Mouse (Mus musculus) ovary, postnatal 36 days (tissue): Measurements from ENCODE around the gene Cd300a.

Experiments
- DNase-seq: peaks from one replicate; pipeline ENCODE4 v3.0.0; 2022; ENCODE audit warnings: low spot score, mixed read lengths

Cd300a gene

DNA sequence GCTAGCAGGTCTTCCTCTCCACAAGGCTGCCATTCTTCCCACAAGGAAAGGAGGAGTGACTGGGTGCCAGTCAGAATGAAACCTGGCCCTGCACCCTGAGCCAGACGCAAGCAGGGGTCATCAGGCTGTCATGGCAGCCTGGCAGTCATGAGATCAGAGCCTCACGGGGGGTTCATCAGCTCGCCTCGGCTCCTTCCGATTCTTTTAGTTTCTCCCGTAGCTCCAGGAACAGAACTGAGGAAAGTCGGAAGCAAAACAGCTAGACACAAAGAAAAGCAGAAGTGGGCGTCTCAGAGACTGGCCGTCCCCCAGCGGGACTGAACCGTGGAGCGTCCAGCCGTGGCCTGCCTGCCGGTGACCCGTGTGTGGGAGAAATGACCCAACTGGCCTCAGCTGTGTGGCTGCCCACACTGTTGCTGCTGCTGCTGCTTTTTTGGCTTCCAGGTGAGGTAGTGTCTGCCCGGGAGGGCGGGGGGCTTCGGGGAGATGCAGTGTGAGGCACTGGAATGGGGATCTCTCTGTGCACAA is at the start of gene Cd300a:
Gene Cd300a, plus strand, starts transcription at position 51 of the 528 bp plus-strand sequence.
- DNase-seq = no peak

- no peak for DNase-seq
Measured at GRCm38 (mm10) chr11:114843818-114844463, 45.9 kb upstream of the Cd300a start.

DNA sequence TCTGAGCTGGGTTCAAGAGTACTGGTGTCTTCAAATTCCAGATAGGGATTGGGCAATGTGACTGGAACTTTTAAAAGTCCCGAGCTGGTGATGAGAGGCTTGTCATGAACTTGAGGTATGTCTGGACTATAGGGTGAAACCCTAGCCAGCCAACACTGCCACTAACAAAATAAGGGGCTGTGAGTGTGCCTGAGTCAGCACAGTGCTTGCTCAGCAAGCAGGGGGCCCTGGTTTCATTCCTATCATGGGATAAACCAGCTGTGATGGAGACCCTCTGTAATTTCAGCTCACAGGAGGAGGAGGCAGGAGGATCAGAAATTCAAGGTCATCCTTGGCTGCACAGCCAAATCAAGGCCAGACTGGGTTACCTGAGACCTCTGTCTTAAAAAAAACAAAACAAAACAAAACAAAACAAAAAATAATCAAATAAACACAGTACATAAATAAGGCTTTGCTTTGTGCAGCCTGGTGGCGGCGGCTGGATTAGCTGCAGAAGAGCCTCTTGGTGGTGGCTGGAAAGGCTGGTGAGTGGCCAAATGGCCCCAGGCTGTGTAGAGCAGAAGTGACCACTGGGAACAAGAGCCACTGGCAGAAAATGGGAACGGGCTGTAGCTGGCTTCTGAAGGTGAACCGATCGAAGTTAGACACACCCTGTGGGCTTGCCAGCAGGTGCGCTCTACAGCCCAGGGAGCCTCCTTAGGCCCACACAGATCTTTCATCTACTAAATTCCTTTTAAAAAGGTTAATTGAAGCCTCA is 45.2 kb upstream of the Cd300a start:
- no peak for DNase-seq

DNA sequence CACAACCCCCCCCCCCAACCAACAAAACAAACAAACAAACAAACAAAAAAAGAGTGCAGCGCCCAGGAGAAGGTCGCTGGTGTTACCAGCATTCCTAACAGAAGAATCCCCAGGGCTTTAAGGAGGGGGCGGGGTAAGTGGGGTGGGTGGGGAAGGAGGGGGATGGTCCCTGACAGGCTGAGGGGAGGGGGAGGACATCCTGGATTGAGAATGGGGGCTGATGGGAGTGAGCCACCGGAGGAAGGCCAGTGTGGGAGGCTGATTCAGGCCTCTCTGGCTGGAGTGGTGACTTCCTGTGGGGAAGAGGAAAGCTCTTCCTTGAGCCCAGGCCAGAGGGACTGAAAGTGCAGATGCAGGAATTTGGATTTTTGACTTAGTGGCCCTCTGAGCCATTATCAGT is 43.5 kb upstream of the Cd300a start:
- no peak for DNase-seq

DNA sequence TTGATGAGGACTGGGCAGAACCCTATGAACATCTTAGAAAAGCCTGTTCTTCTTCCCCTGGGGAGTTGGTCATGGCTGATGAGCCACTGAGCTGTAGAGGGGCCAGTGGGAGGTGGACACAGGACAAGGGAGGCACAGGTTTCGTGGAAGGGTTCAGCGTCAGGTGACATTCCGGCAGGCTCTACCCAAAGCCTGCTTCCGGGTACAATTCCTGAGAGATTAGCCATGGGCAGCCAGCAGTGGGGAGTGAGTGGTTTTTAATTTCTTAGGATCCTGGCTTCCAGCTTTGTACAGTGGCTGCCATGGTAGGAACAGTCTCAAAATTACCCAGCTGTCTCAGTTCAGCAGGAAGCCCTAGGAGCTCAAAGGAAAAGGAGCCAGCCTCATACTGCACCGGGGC is 42.8 kb upstream of the Cd300a start:
- DNase-seq = no peak

- no peak for DNase-seq
Measured at GRCm38 (mm10) chr11:114849572-114849971, 40.3 kb upstream of the Cd300a start.

GRCm38 (mm10) chr11:114850066-114850451 is 39.8 kb upstream of the Cd300a start:
- no peak for DNase-seq

DNA sequence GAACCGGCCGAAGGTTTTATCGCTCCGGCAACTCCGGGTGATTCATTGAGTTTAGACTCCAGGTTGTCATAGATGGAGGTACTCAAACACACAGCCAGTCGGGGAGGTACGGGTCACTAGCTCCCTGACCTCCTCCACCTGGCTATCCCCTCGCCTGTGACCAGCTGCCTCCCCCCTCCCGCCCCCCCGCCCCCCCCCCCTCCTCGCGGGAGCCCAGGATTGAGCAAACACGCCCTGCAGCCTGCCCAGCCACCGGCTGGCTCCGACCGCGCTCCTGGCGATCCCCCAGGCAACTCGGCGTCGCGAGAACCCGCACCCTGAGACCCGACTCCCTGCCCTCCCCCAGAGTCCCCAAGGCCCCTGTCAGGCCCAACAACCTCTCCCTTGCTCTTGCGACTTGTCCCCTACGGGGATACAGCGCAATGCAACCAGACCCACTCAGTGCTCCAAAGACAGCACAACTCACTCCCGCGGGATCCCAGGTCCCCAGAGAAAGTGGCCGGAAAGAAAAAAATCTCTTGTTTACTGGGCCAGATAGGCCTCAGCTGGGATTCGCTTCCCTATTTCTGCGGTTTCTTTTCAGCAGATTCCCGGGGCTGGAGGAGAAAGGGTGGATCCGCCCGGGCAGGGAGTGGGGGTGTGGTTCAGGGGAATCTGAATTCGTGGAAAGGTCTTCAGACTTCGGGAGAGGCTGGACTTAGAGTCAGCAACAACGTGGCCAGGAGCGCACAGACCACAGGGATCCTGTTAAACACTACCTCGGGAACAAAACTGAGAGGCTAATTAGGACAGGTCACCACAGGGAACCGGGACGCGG is 39.2 kb upstream of the Cd300a start, which contains the start of gene Gprc5c:
Gene Gprc5c, plus strand, starts transcription at position 701 of the 817 bp plus-strand sequence.
- DNase-seq = peak; percentile 59

GRCm38 (mm10) chr11:114851269-114851607 is 38.6 kb upstream of the Cd300a start:
- no peak for DNase-seq

GRCm38 (mm10) chr11:114851608-114852310 is 38.1 kb upstream of the Cd300a start:
- DNase-seq = peak; percentile 68

- DNase-seq = no peak
Measured at GRCm38 (mm10) chr11:114852311-114853173, 37.3 kb upstream of the Cd300a start.

DNA sequence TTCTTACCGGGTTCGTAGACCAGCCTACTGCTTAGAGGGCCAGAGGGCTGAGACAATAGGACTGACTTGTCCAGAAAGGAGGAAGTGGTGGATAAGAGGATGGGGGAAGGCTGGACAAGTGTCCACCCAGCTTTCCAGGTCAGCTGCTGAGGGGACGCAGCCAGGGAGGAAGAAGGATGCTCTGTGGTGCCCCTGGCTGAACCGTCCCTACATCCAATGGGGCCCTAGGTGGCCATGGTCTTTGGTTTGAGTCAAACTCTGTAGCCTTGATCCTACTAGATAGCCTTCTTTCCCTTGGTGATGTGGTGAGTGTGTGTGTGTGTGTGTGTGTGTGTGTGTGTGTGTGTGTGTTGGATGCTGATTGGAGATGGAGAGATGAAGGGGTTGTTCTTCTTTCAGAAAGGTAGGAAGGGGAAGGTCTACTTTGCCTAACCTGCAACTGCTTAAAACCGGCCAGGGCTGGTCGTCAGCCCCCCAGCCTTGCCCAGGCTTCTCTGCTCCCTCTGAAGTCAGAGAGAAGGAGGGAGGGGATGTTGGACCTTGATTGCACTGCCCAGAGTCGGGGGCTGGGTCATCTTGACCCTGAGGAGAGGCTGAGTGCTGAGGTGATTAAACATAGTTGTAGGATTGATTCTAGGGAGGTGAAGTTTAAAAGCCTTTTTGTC is 36.5 kb upstream of the Cd300a start:
- no peak for DNase-seq

DNA sequence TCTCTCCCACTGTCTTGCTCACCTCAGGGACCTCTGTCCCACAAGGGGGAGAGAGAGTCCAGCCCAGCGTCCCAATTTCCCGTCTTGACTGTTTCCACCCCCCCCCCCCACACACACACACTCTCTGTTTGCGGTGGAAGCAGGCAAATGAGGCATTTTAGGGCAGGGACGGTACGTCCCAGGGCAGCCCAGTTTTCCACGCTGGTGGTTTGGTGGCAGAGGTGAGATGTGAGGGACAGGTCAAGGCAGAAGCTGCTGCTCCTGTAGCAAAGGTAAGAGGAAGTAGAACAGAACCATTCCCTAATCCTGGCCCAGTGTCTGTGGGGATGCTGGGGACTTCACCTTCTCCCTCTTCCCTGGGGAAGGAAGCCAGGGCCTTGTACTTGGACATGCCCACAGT is 35.3 kb upstream of the Cd300a start:
- DNase-seq = no peak

DNA sequence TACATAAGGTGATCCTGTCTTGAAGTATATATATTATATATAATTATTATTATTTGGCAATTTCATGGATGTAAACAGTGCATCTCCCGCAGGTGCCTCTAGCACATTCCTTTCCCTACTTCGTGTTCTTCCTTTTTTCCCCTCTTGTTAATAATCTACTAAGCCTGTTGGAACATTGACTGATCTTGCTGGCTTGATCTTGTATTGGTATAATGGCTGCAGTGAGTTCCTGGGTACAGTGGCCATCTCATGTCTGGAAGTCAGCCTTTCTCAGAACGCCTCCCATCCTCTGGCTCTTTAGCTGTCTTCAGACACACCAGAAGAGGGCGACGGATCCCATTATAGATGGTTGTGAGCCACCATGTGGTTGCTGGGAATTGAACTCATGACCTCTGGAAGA is 33.7 kb upstream of the Cd300a start:
- no peak for DNase-seq

- DNase-seq = no peak
Measured at GRCm38 (mm10) chr11:114858641-114859040, 31.2 kb upstream of the Cd300a start.

- no peak for DNase-seq
Measured at GRCm38 (mm10) chr11:114861057-114861456, 28.8 kb upstream of the Cd300a start.

GRCm38 (mm10) chr11:114862687-114863086 is 27.2 kb upstream of the Cd300a start:
- no peak for DNase-seq

- no peak for DNase-seq
Measured at GRCm38 (mm10) chr11:114863918-114864420, 25.9 kb upstream of the Cd300a start.

DNA sequence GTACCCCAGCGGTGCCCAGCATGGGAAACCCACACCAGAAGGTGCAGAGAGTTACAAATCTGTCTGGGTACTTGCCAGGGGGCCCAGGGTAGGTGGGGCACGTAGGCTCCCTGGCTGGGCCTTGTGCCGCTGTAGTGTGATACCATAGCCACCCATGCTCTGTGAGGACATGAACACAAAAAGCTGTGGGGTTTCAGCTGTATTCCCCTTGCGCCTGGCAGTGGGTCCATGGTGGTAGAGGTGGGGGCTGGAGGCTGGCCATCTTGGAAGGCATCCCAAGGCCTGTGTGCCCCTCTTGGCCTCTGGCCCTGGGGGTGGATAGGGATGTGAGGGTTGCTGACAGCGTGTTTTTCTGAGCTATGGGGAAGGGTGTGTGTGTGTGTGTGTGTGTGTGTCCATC is 23.8 kb upstream of the Cd300a start:
- no peak for DNase-seq
